Mouse (Mus musculus) adrenal gland, postnatal 10 days (tissue): Measurements from ENCODE around the gene Eif2b5. TPM values are rescaled to one million over a fixed set of nuclear protein-coding genes. Genes with fewer than 3 reads are reported as not detected.

Experiments used
- DNase-seq: peaks from one replicate; pipeline ENCODE4 v3.0.0; 2021; ENCODE audit warnings: mixed read lengths
- total RNA-seq, 2 experiments: library from RNA; stranded (reverse); gene quantifications; 2 replicates each; pipeline ENCODE4 v1.2.3; 2021

The Eif2b5 gene
- total RNA-seq, 2 experiments from 2014 or later: 56.6 to 61.4 TPM

- DNase-seq: peak; percentile 56
Observed at GRCm38 (mm10) chr16:20537071-20537471, 38.5 kb downstream of the Eif2b5 start.

GRCm38 (mm10) chr16:20537601-20538320 is 39.1 kb downstream of the Eif2b5 start:
- no peak for DNase-seq

DNA sequence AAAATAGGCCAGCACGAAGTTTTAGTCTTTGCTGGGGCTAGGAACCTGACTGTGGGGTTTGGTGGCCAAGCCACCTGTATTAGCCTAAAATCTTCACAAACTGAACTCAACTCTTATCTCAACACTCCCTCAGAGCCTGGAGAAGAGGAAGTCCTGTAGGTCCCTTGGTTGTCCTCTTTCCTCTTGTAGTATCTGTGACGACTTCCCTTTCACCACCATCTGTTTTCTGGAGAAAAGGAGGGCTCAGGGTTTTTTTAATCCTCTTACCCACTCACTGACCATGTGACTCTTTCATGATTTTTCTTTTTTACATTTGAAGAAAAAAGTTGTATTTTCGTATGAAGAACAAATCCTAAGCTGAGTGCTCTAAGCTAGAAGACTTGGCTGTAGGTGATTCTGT is 41.0 kb downstream of the Eif2b5 start:
- no peak for DNase-seq

- peak; percentile 19 for DNase-seq
Observed at GRCm38 (mm10) chr16:20540438-20540837, 41.8 kb downstream of the Eif2b5 start.

DNA sequence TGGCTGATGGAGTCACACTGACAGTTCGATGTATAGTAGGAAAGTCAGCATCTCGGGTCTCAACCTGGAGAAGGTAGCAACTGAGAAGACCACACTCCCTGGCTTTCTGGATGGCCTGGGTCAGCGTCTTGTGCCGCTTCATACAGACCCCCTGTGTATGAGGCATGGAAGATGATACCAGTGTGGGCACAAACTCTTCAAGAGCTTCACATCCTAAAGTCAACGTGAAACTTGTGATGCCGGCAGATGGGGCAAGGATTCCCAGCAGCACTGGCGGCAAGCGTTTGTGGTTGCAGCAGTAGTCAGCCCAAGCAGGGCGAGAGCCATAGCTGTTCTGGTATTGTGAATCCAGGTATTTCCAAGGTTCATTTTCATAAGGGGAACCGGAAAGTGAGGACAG is 47.1 kb downstream of the Eif2b5 start:
- no peak for DNase-seq

GRCm38 (mm10) chr16:20547423-20547822 is 48.8 kb downstream of the Eif2b5 start:
- no peak for DNase-seq

DNA sequence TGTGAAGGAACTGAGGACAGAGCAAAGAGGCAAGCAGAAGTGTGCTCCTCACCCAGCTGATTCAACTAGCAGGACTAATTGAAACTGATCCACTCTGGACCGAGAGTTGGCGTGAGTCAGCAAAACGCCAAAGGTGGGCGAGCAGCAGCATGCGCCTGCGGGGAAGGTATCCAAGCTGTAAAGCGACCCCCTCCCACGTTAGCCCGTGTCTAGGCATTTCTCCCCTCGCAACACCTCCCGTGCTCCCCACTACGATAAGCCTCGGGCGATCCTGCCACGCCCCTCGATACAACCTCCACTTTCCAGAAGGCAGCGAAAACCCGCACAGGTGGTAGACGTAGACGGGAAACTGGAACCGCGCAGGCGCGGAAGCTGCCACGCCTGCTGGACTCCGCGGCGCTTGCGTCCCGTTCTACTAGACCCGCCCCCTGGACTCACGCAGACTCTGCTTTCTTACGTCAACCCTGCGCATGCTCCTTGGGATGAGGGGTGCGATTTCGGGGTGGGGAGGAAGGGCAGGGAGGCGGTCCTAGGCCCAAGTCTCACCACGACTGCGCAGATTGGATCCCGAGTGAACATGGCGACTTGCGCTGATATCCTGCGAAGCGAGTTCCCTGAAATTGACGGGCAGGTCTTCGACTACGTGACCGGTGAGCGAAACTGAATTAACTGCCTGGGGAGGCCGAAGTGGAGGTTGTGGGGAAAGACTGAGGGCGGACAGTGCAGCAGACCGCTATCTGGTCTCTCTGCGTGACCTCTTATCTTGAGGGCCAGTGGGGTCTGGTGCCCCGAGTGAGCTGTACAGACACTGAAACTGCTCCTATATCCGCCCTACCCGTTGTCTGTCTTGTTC is 49.7 kb downstream of the Eif2b5 start, which contains the start of gene Abcf3:
Gene Abcf3, plus strand, starts transcription at position 482 of the 853 bp plus-strand sequence.
- DNase-seq: peak; percentile 98

DNA sequence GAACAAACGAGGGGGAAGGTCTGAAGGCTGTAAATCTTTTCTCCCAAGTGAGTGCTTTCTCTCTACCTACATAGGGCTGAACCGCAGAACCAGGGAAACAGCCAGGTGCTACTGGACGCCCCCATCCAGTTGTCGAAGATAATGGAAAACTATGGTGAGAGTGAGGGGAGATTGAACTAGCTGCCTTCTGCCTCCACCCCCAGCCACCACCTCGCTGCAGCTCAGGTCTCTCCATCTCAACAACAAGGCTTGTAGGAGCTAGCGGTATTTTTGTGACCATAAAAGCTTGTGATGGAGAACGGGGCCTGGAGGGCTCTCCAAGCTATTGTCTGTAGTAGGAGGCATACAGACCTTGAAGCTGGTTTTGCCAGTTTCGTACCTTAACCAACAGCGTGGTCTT is 50.5 kb downstream of the Eif2b5 start:
- no peak for DNase-seq

- DNase-seq: no peak
Observed at GRCm38 (mm10) chr16:20551691-20552090, 53.1 kb downstream of the Eif2b5 start.

- no peak for DNase-seq
Observed at GRCm38 (mm10) chr16:20552594-20552993, 54.0 kb downstream of the Eif2b5 start.

DNA sequence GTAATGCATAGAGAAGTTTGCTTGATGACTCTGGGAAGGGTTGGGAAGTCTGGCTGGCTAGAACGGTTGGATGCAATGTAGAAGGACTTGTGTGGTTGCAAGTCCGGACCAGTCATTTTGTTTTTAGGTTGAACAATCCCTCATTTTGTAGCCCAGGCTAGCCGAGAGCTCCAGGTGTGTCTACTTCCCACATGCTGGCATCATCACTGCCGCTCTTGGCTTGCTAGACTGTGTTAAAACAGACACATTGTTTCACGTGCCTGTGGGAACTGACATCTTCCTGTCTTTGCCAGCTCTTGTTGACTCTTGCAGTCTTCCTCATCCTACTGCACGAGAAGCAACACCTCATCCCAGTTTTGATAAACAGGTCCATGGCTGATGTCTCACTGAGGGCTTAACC is 56.4 kb downstream of the Eif2b5 start:
- no peak for DNase-seq

- no peak for DNase-seq
Observed at GRCm38 (mm10) chr16:20557381-20557780, 58.8 kb downstream of the Eif2b5 start.

Other genes with a start within 250 kb of the Eif2b5 start
- 100 to 1,000 TPM; 129 to 151 TPM for gene Parl, start 196.4 kb upstream of the Eif2b5 start, total RNA-seq
- gene Cyp2ab1, start 173.4 kb upstream of the Eif2b5 start, total RNA-seq: 1 to 10 TPM in 1 of 2 experiments, not detected in 1; 1.1 TPM
- gene Abcc5, start 72.4 kb upstream of the Eif2b5 start, total RNA-seq: 10 to 100 TPM; 43.6 to 59.3 TPM
- 10 to 100 TPM; 38.9 to 43.5 TPM for gene Dvl3, start 18.2 kb downstream of the Eif2b5 start, total RNA-seq
- gene Ap2m1, start 36.7 kb downstream of the Eif2b5 start, total RNA-seq: 100 to 1,000 TPM; 277 to 296 TPM
- gene Abcf3, start 49.8 kb downstream of the Eif2b5 start, total RNA-seq: 10 to 100 TPM; 71.2 to 78.8 TPM
- 1 to 10 TPM; 1.9 to 4.8 TPM for gene Vwa5b2, start 90.7 kb downstream of the Eif2b5 start, total RNA-seq
- 10 to 100 TPM in 1 of 2 experiments, 1 to 10 TPM in 1; 9.3 to 10.7 TPM for gene Eef1akmt4, start 112.8 kb downstream of the Eif2b5 start, total RNA-seq
- not detected for gene Gm49333, start 112.8 kb downstream of the Eif2b5 start, total RNA-seq
- 10 to 100 TPM; 16.8 to 17.9 TPM for gene Alg3, start 112.9 kb downstream of the Eif2b5 start, total RNA-seq
- 10 to 100 TPM; 11.0 to 23.4 TPM for gene Camk2n2, start 122.5 kb downstream of the Eif2b5 start, total RNA-seq
- 1 to 10 TPM; 7.5 to 9.1 TPM for gene Ece2, start 131.0 kb downstream of the Eif2b5 start, total RNA-seq
- gene Psmd2, start 152.8 kb downstream of the Eif2b5 start, total RNA-seq: 100 to 1,000 TPM; 196 to 198 TPM
- gene Eif4g1, start 169.5 kb downstream of the Eif2b5 start, total RNA-seq: 100 to 1,000 TPM; 366 to 393 TPM
- 10 to 100 TPM; 12.8 to 15.1 TPM for gene Fam131a, start 194.4 kb downstream of the Eif2b5 start, total RNA-seq
- 10 to 100 TPM; 26.0 to 31.7 TPM for gene Polr2h, start 218.8 kb downstream of the Eif2b5 start, total RNA-seq
- 10 to 100 TPM; 15.2 to 26.5 TPM for gene Clcn2, start 218.9 kb downstream of the Eif2b5 start, total RNA-seq
- gene Chrd, start 234.3 kb downstream of the Eif2b5 start, total RNA-seq: 1 to 10 TPM; 5.2 to 6.0 TPM
- gene Thpo, start 235.7 kb downstream of the Eif2b5 start, total RNA-seq: 1 to 10 TPM; 2.5 to 3.3 TPM